Mouse (Mus musculus): ENCODE measurements around the gene Agtpbp1. TPM values are rescaled to one million over a fixed set of nuclear protein-coding genes. Genes with fewer than 3 reads are reported as not detected.

The Agtpbp1 gene
- total RNA-seq, 1 experiment, result 25.0 TPM

DNA sequence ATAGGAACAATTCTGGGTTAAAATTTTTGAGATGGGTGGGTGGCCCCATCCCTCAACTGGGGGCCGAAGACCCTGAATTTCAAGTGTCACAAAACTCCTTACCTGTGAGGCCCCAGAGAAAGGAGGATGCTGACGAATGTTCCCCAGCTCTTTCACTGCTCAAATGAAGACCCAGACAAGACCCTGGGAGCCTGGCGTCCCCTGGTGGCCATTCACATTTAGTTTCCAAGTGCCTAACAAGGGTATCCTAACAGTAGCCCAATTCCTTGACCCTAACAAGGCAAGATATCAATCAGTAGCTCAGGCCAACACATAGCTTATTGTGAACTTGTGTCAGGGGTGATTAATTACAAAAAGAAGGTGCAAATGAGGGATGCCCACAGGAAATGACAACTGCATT is 187.5 kb downstream of the Agtpbp1 start:
- DNase-seq (ENCODE audit: low read depth, low spot score), result peak; percentile 38
- in situ Hi-C loops (cut with MboI; ENCODE audit: low sequenced_read_pairs in 2 of 2, unreplicated experiment in 2 of 2), result no loop called here
- no peak overlapping the region for H3K4me3 ChIP-seq (ENCODE audit: insufficient read depth in 1 of 2, low read depth in 1 of 2, low read length in 2 of 2, poor library complexity in 1 of 2, severe bottlenecking in 1 of 2)
- no peak overlapping the region for H3K9ac ChIP-seq (ENCODE audit: insufficient read depth, low read depth, low read length, poor library complexity, severe bottlenecking)
- H3K27ac ChIP-seq (ENCODE audit: insufficient read depth, low read depth, low read length, poor library complexity, severe bottlenecking), result no peak overlapping the region
- no peaks in the 10 kb centered on the region for H3K4me1 ChIP-seq (ENCODE audit: control insufficient read depth in 2 of 2, insufficient read depth in 2 of 2, low read length in 2 of 2, poor library complexity in 1 of 2)
- H3K9me3 ChIP-seq (ENCODE audit: control insufficient read depth, insufficient read depth, low read depth, low read length), result no peaks in the 10 kb centered on the region
- TF ChIP-seq ZC3H11A (IDR thresholded peaks at IDR 0.05; ENCODE audit: borderline replicate concordance, low read depth, low read length) (peak; percentile 63; the same call in 1 of the 2 replicates), CHD2 (IDR thresholded peaks at IDR 0.05; ENCODE audit: low read depth, low read length) (no peak)
- H3K36me3 ChIP-seq (ENCODE audit: control insufficient read depth, insufficient read depth, low read length, poor library complexity, severe bottlenecking), result no peaks in the 10 kb centered on the region

Other genes with a start within 250 kb of the Agtpbp1 start
- gene Naa35, start within 50 bp of the Agtpbp1 start, total RNA-seq (2012; rRNA removed), result 75.4 and 79.1 TPM in 2 replicates
- gene Golm1, start 90.6 kb upstream of the Agtpbp1 start, total RNA-seq (2012; rRNA removed), result 93.8 and 132 TPM in 2 replicates
- gene 4921517D22Rik, start 108.9 kb upstream of the Agtpbp1 start, total RNA-seq (2012; rRNA removed), result not detected in 2 replicates
- 2.2 and 3.4 TPM in 2 replicates for gene Spata31d1a, start 125.1 kb upstream of the Agtpbp1 start, total RNA-seq (2012; rRNA removed)
- gene Spata31d1b, start 127.1 kb upstream of the Agtpbp1 start, total RNA-seq (2012; rRNA removed), result 1.3 and 2.8 TPM in 2 replicates
- 0.18 and 0.48 TPM in 2 replicates for gene Spata31d1d, start 146.5 kb upstream of the Agtpbp1 start, total RNA-seq (2012; rRNA removed)
- 0.18 and 0.26 TPM in 2 replicates for gene 1700014D04Rik, start 161.5 kb upstream of the Agtpbp1 start, total RNA-seq (2012; rRNA removed)
- gene Isca1, start 184.6 kb upstream of the Agtpbp1 start, total RNA-seq (2012; rRNA removed), result 15.2 and 21.7 TPM in 2 replicates
- not detected in 2 replicates for gene Gm49354, start 197.0 kb upstream of the Agtpbp1 start, total RNA-seq (2012; rRNA removed)
- gene Tut7, start 237.9 kb upstream of the Agtpbp1 start, total RNA-seq (2012; rRNA removed), result 27.5 and 31.1 TPM in 2 replicates